Mouse (Mus musculus) erythroblast, embryonic 14.5 days (primary cell): Measurements from ENCODE around the gene Galk1.

Experiments
- GATA1 ChIP-seq: IDR thresholded peaks from 2 replicates; pipeline ENCODE4 v1.6.1; 2012; ENCODE audit warnings: low read length, inconsistent platforms, mixed read lengths
- TAL1 ChIP-seq: IDR thresholded peaks from 3 replicates; pipeline ENCODE4 v1.6.1; 2012; ENCODE audit warnings: low read length, inconsistent platforms, mixed read lengths

GRCm38 (mm10) chr11:116018106-116018505 is 5.6 kb upstream of the Galk1 start:
- TF ChIP-seq GATA1 (no peak), TAL1 (no peak)
